Mouse (Mus musculus) hindbrain, embryonic 12.5 days (tissue): ENCODE results near the gene Oosp3. TPM values are rescaled to one million over a fixed set of nuclear protein-coding genes. Genes with fewer than 3 reads are reported as not detected.

Source experiments
- ATAC-seq: fragments of 200-750 bp; cut with Nextera tagmentation; 2 replicates; pipeline ENCODE4 v1.8.0; 2017; ENCODE audit warnings: moderate TSS enrichment; ENCODE audit not compliant: low FRiP score
- H3K27ac ChIP-seq: fragments of 300-500 bp; sonication (generic); 2 replicates; pipeline ENCODE4 v1.5.1; 2016; ENCODE audit warnings: mild to moderate bottlenecking
- H3K27me3 ChIP-seq: fragments of 300-500 bp; sonication (generic); 2 replicates; pipeline ENCODE4 v1.6.1; 2016; ENCODE audit warnings: mild to moderate bottlenecking
- H3K36me3 ChIP-seq: fragments of 300-500 bp; sonication (generic); 2 replicates; pipeline ENCODE4 v1.6.1; 2016; ENCODE audit warnings: mild to moderate bottlenecking
- H3K4me1 ChIP-seq: fragments of 300-500 bp; sonication (generic); 2 replicates; pipeline ENCODE4 v1.6.1; 2016
- H3K4me2 ChIP-seq: fragments of 300-500 bp; sonication (generic); replicated peaks from 2 replicates; pipeline ENCODE4 v1.6.1; 2016; ENCODE audit warnings: mild to moderate bottlenecking
- H3K4me3 ChIP-seq: fragments of 300-500 bp; sonication (generic); 2 replicates; pipeline ENCODE4 v1.5.1; 2016; ENCODE audit warnings: mild to moderate bottlenecking
- H3K9ac ChIP-seq: fragments of 300-500 bp; sonication (generic); 2 replicates; pipeline ENCODE4 v1.6.1; 2016; ENCODE audit warnings: mild to moderate bottlenecking, moderate library complexity
- H3K9me3 ChIP-seq: fragments of 300-500 bp; sonication (generic); replicated peaks from 2 replicates; pipeline ENCODE4 v1.6.1; 2016; ENCODE audit warnings: mild to moderate bottlenecking
- WGBS: fragments of 180-500 bp; shearing (Covaris S2); methylation state at CpG from one replicate; pipeline ENCODE4 v1.1.7; 2016; 5-methylcytosine and 5-hydroxymethylcytosine counted together
- polyA plus RNA-seq: library from polyadenylated mRNA; unstranded; fragments of >200 nt; fragmentation: Nextera tagmentation; extraction: Ambion mirVana; gene quantifications from 2 replicates; pipeline ENCODE4 v1.2.1, GENCODE M21; 2016

The Oosp3 gene
- polyA plus RNA-seq, 1 experiment from 2014 or later: not detected

- no peaks in the 10 kb centered on the region for H3K27me3 ChIP-seq
- H3K9ac ChIP-seq: no peak overlapping the region
- H3K4me3 ChIP-seq: no peak overlapping the region
- no peak for ATAC-seq
- no peak overlapping the region for H3K27ac ChIP-seq
- 90% methylated on average over 5 of the region's 5 CpGs for WGBS
- no peak overlapping the region for H3K4me2 ChIP-seq
- H3K36me3 ChIP-seq: no peaks in the 10 kb centered on the region
- H3K9me3 ChIP-seq: no peaks in the 10 kb centered on the region
- no peaks in the 10 kb centered on the region for H3K4me1 ChIP-seq
These were observed 30.4 kb downstream of the Oosp3 start for GRCm38 (mm10) chr19:11727304-11727703.

- 74% methylated on average over 1 of the region's 1 CpGs for WGBS
- no peaks in the 10 kb centered on the region for H3K36me3 ChIP-seq
- no peak overlapping the region for H3K9ac ChIP-seq
- no peak overlapping the region for H3K27ac ChIP-seq
- H3K4me3 ChIP-seq: no peak overlapping the region
- H3K4me2 ChIP-seq: no peak overlapping the region
- no peaks in the 10 kb centered on the region for H3K9me3 ChIP-seq
- H3K4me1 ChIP-seq: no peaks in the 10 kb centered on the region
- no peak for ATAC-seq
- H3K27me3 ChIP-seq: no peaks in the 10 kb centered on the region
These were observed 33.4 kb downstream of the Oosp3 start for GRCm38 (mm10) chr19:11730278-11730677.

- no peak for ATAC-seq
- Histone ChIP-seq H3K4me2 (no peak overlapping the region), H3K4me3 (no peak overlapping the region), H3K9me3 (no peaks in the 10 kb centered on the region), H3K9ac (no peak overlapping the region), H3K4me1 (no peaks in the 10 kb centered on the region), H3K36me3 (no peaks in the 10 kb centered on the region), H3K27me3 (no peaks in the 10 kb centered on the region), H3K27ac (no peak overlapping the region)
- WGBS: 39% methylated on average over 1 of the region's 1 CpGs
These were observed 39.6 kb downstream of the Oosp3 start for GRCm38 (mm10) chr19:11736455-11736854.

DNA sequence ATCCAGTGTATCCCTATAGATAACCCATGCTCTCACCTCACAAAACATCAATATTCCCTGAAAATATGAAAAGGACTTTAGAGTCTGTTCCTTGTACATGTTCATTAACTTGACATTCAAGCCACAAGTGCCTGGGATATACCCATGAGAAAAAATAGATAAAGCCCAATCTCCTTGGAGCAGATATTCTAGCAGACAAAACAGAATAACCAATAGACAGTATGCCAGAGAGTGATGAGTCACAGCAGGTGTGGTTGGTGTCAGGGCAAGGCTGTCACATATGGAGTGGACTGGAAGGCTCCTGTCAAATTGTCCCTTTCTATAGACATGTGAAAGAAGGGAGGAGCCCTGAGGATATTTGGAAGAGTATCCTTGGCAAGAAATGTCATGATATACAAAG lies 48.8 kb downstream of the Oosp3 start:
- Histone ChIP-seq H3K9me3 (no peaks in the 10 kb centered on the region), H3K9ac (no peak overlapping the region), H3K4me3 (no peak overlapping the region), H3K36me3 (no peaks in the 10 kb centered on the region), H3K4me2 (no peak overlapping the region), H3K27ac (no peak overlapping the region), H3K4me1 (no peaks in the 10 kb centered on the region), H3K27me3 (no peaks in the 10 kb centered on the region)
- ATAC-seq: no peak

DNA sequence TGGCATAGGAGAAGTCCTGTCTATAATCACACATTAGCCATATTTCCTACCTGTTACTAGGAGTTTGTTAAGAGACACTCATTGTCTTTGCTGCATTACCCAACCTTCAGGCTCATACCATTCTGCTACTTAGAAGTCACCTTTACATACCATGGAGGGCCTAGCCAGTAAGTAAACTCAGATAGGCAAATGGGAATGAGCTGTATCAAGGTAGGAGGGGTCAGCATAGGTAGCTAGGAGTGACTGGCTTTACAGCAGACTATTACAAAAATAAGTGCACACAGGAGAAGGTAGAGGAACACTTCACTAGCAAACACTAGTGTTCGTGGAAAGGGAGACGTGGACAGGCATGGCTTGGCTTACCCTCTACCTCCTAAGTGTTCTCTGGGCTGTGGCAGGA lies 50.4 kb downstream of the Oosp3 start, which contains the start of gene Gif:
TSS of gene Gif (plus strand) at position 257 of the 400 bp plus-strand sequence.
- Histone ChIP-seq H3K27ac (no peak within 1 kb of the TSS), H3K36me3 (no peaks in the 10 kb centered on the region), H3K4me2 (no peak within 1 kb of the TSS), H3K4me1 (no peaks in the 10 kb centered on the region), H3K27me3 (no peaks in the 10 kb centered on the region), H3K4me3 (no peak within 1 kb of the TSS), H3K9me3 (no peaks in the 10 kb centered on the region), H3K9ac (no peak within 1 kb of the TSS)
- 82% methylated on average over 2 of the region's 2 CpGs for WGBS
- no peak for ATAC-seq

Other genes with a start within 250 kb of the Oosp3 start
- 1.8 and 2.6 TPM in 2 replicates for gene Ms4a6c, start 227.7 kb upstream of the Oosp3 start, polyA plus RNA-seq
- not detected in 2 replicates for gene Gm8369, start 211.1 kb upstream of the Oosp3 start, polyA plus RNA-seq
- 4.2 and 4.6 TPM in 2 replicates for gene Ms4a6b, start 180.5 kb upstream of the Oosp3 start, polyA plus RNA-seq
- 0.16 TPM in 1 of 2 replicates, not detected in the other for gene Ms4a4d, start 160.3 kb upstream of the Oosp3 start, polyA plus RNA-seq
- 2.2 and 3.1 TPM in 2 replicates for gene Ms4a6d, start 92.2 kb upstream of the Oosp3 start, polyA plus RNA-seq
- gene Ms4a2, start 73.3 kb upstream of the Oosp3 start, polyA plus RNA-seq: not detected in 2 replicates
- 0.25 TPM in 1 of 2 replicates, not detected in the other for gene Ms4a3, start 56.2 kb upstream of the Oosp3 start, polyA plus RNA-seq
- not detected in 2 replicates for gene Oosp2, start 36.5 kb upstream of the Oosp3 start, polyA plus RNA-seq
- not detected in 2 replicates for gene Oosp1, start 5.9 kb upstream of the Oosp3 start, polyA plus RNA-seq
- not detected in 2 replicates for gene Gif, start 50.5 kb downstream of the Oosp3 start, polyA plus RNA-seq
- gene Mrpl16, start 73.3 kb downstream of the Oosp3 start, polyA plus RNA-seq: 41.7 and 43.5 TPM in 2 replicates
- gene Stx3, start 122.3 kb downstream of the Oosp3 start, polyA plus RNA-seq: 8.6 TPM in 2 replicates
- not detected in 2 replicates for gene Olfr1417, start 142.2 kb downstream of the Oosp3 start, polyA plus RNA-seq
- gene Olfr1418, start 164.0 kb downstream of the Oosp3 start, polyA plus RNA-seq: not detected in 2 replicates
- gene Olfr1419, start 178.1 kb downstream of the Oosp3 start, polyA plus RNA-seq: 0.20 TPM in 1 of 2 replicates, not detected in the other
- gene Olfr1420, start 189.5 kb downstream of the Oosp3 start, polyA plus RNA-seq: 0.09 TPM in 1 of 2 replicates, not detected in the other
- 23.9 and 24.0 TPM in 2 replicates for gene Patl1, start 215.3 kb downstream of the Oosp3 start, polyA plus RNA-seq